Mouse (Mus musculus): ENCODE data around the gene Gm13420.
"Not testable (repeated sequence)": the region's sequence is repeated elsewhere in the genome, so short reads cannot be mapped to it uniquely, and the experiment has no call there.

Gene Gm13420

GRCm38 (mm10) chr2:29751497-29751896 lies at the start of gene Gm13420:
Gm13420 (minus strand) TSS chr2:29751685.
- DNase-seq (ENCODE audit: low spot score in 2 of 2): no peak

GRCm38 (mm10) chr2:29792772-29793487 lies 41.4 kb upstream of the Gm13420 start:
- no peak for DNase-seq (ENCODE audit: low spot score in 2 of 2)

GRCm38 (mm10) chr2:29787937-29788681 lies 36.6 kb upstream of the Gm13420 start, which contains the start of gene Trub2:
Trub2 (minus strand) TSS chr2:29788502.
- peak; percentile 82 to 87 for DNase-seq (ENCODE audit: low spot score in 2 of 2)

- DNase-seq (ENCODE audit: low spot score in 2 of 2): peak; percentile 87 to 91
These were observed 35.8 kb upstream of the Gm13420 start, which contains the start of gene Coq4 for GRCm38 (mm10) chr2:29787104-29787917. Coq4 (plus strand) TSS chr2:29787493.

DNA sequence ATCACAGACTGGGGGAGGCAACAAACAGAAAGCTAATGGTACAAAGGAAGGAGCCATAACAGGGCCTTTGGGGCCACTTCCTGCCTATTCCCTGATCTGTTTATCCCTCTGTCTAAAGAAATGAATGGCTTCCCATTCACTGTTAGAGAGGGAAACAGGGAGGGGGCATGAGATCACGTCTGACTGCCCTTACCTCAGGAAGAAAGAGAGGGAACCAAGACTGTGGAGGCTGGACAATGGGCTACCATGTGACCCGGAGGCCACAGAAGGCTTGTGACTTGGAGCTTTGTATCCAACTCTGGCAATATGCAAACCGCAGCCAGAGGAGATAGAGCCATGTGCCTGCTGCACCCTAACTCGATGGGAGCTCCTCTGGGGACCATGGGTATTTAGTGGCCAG lies 32.8 kb upstream of the Gm13420 start:
- DNase-seq (ENCODE audit: low spot score in 2 of 2): no peak

DNA sequence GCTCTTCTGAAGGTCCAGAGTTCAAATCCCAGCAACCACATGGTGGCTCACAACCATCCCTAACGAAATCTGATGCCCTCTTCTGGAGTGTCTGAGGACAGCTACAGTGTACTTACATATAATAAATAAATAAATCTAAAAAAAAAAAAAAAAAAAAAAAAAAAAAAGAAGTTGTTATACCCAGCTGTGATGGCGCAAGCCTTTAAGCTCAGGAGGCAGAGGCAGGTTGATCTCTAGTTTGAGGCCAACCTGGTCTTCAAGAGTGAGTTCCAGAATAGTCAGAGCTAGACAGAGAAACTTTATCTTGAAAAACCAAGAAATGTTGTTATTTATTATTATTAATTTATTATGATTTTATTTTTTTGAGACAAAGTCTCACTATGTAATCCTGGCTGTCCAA lies 29.8 kb upstream of the Gm13420 start:
- not testable (repeated sequence) for DNase-seq (ENCODE audit: low spot score in 2 of 2)

DNA sequence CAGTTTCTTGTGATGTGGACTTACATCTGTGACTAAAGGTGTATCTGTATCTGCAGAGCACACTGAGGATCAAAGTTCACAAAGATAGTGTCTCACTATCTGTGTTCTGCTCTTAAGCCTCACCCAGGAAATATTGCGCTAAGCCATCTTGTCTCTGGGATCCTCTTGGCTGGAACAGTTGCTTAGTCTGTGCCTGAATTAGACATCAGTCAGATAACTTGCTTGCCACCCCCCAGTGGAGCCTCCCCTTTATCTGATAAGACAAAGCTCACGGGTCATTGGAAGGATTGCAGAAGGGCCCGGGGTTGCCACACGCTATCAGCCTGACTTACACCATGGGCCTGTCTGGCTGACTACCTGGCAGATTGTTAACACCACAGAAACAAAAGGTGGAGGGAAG lies 21.8 kb upstream of the Gm13420 start:
- DNase-seq (ENCODE audit: low spot score in 2 of 2): no peak

GRCm38 (mm10) chr2:29771611-29772461 lies 20.4 kb upstream of the Gm13420 start:
- no peak for DNase-seq (ENCODE audit: low spot score in 2 of 2)

GRCm38 (mm10) chr2:29770162-29770561 lies 18.7 kb upstream of the Gm13420 start:
- no peak for DNase-seq (ENCODE audit: low spot score in 2 of 2)

GRCm38 (mm10) chr2:29768901-29769300 lies 17.4 kb upstream of the Gm13420 start:
- DNase-seq (ENCODE audit: low spot score in 2 of 2): no peak

DNA sequence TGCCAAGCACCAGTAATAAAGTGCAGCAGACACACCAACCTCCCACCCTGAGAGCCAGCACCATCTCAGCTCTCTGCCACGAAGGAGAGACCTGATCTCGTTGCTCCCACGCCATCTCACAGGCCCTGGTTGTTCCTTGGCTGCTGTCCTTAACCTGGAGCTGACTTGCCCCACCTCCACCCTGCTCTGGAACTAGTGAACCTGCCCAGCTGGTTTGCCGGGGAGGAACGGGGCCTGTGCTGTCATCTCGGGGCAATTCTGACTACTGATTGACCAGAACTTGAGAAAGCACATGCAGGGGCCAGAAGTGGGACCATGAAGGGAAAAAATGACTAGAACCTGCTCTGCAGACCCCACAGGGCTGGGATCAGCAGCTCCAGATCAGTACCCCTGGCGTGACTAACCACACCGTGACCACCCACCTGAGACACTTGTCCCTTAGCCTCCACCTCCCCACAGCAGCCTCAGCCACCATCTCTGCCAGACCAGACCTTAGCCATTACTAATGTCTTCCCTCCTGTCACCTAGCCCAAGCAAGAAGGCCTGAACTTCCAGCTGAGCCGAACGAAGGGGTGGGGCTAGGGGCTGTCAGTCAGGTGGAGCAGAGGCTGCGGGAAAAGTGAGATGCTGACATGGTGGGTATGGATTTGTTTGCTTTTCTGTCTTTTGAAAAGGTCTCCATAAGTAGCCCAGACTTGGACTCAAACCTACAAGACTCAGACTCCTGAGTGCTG lies 16.7 kb upstream of the Gm13420 start:
- DNase-seq (ENCODE audit: low spot score in 2 of 2): no peak

GRCm38 (mm10) chr2:29764831-29765230 lies 13.3 kb upstream of the Gm13420 start:
- peak; percentile 26 to 44 for DNase-seq (ENCODE audit: low spot score in 2 of 2)

DNA sequence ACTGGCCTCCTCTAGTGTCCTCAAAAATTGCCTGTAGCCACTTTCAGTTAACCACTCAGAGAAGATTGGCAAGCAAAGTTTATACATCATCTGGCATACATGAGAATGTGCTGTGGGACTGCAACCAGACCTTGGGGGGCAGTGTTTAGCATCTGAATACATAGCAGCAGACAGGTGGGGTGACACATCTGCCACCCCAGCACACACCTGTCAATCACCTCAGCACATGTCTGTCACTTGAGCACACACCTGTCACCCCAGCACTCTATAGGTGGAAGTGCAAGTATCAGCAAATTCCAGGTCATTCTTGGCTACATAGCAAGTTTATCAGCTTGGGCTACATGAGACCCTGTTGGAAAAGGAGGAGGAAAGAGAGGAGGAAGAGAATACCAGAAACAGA lies 4.2 kb upstream of the Gm13420 start:
- DNase-seq (ENCODE audit: low spot score in 2 of 2): no peak

DNA sequence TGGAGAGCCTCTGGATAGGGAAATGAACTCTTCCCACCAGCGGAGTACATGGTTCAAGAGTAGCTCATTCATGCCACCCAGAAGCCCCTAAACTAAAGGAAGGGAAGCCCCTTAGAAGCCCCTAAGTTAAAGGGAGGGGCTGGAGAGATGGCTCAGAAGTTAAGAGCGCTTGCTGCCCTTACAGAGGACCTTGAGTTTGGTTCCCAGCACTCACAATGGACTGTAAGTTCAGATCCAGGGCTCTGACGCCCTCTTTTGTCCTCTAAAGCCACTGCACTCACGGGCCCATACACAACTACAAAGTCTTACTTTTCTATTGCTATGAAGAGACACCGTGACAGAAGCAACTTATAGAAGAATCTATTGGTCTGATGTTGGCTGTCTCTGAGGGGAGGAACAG lies 912 bp upstream of the Gm13420 start:
- no peak for DNase-seq (ENCODE audit: low spot score in 2 of 2)

GRCm38 (mm10) chr2:29748499-29748898 lies 3.0 kb downstream of the Gm13420 start:
- DNase-seq (ENCODE audit: low spot score in 2 of 2): no peak

DNA sequence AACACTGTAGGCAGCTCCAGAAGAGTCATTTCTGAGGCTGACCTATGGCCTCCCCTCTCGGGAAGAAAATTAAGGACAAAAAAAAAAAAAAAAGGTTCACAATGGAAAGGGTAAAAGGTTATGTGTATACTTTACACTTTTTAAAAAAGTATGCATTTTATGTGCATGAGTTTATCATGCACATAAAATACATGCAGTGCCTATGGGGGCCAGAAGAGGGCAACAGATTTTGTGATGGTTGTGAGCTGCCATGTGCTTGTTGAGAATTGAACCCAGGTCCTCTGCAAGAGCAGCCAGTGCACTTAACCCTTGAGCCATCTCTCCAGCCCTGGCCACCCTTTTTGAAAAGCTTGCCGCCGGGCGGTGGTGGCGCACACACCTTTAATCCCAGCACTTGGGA lies 3.6 kb downstream of the Gm13420 start:
- DNase-seq (ENCODE audit: low spot score in 2 of 2): no peak

DNA sequence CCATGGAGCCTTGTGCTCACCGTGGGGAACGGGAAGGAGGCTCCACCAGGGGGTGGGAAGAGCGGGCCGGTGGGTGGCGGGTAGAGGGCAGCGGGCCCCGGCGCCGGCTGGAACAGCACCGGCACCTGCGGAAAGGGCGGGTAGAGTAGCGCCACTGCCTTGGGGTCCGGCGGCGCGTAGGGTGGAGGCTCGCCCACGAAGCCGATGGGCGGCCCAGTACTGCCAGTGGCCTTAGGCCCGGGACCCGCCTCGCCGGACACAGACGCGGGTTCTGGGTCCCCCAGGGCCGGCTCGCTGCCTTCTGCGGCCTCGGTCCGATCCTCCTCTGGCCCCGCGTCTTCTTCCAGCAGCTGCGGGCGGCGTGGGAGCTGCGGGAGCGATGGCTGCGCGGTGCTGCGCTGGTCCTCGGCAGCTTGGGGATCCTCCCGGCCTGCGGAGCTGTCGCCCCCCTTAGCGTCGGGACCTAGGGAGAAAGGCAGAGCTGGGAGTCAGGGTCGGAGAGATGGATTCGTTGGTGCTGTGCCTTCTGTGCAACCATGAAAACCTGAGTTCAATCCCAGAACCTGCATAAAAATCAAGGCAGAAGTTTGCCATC lies 4.2 kb downstream of the Gm13420 start:
- DNase-seq (ENCODE audit: low spot score in 2 of 2): no peak

- no peak for DNase-seq (ENCODE audit: low spot score in 2 of 2)
These were observed 7.2 kb downstream of the Gm13420 start for GRCm38 (mm10) chr2:29744256-29744655.

DNA sequence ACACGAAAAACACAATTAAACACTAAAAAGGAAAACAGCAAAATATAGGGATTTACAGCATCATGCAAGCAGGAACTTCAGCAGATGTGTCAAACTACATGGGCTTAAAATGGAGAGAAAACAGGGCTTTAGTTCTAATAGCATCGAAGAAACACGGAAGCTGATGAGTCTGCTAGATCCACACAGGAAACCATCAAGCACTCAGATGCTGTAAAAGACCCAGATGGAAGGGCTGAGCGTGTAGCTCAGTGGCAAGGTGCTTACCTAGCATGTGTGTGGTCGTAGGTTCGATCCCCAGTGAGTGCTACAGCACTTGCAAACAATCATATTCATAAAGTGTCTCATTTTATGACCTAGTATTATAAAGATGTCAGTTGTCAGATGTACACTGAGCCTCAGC lies 10.3 kb downstream of the Gm13420 start:
- DNase-seq (ENCODE audit: low spot score in 2 of 2): no peak

- peak; percentile 75 to 80 for DNase-seq (ENCODE audit: low spot score in 2 of 2)
These were observed 12.1 kb downstream of the Gm13420 start for GRCm38 (mm10) chr2:29739368-29739767.
